Mouse (Mus musculus) kidney, postnatal 25 days (tissue): ENCODE data around the gene Vgll4.
A peak's percentile ranks its signal among the peaks of the same experiment; 100 is the strongest.

Source experiments
- DNase-seq, 2 experiments: peaks; one replicate each; pipeline ENCODE4 v3.0.0; 2021; ENCODE audit warnings: mixed read lengths in 2 of 2

The Vgll4 gene

GRCm38 (mm10) chr6:114917129-114917528 lies 52.7 kb downstream of the Vgll4 start:
- no peak for DNase-seq

GRCm38 (mm10) chr6:114916715-114916992 lies 53.1 kb downstream of the Vgll4 start:
- no peak for DNase-seq

GRCm38 (mm10) chr6:114915915-114916714 lies 53.7 kb downstream of the Vgll4 start:
- DNase-seq, result no peak

GRCm38 (mm10) chr6:114914041-114914716 lies 55.6 kb downstream of the Vgll4 start:
- DNase-seq, result no peak

- DNase-seq, result no peak
These were observed 56.7 kb downstream of the Vgll4 start for GRCm38 (mm10) chr6:114913142-114913541.

- no peak for DNase-seq
These were observed 58.3 kb downstream of the Vgll4 start for GRCm38 (mm10) chr6:114911540-114911939.

DNA sequence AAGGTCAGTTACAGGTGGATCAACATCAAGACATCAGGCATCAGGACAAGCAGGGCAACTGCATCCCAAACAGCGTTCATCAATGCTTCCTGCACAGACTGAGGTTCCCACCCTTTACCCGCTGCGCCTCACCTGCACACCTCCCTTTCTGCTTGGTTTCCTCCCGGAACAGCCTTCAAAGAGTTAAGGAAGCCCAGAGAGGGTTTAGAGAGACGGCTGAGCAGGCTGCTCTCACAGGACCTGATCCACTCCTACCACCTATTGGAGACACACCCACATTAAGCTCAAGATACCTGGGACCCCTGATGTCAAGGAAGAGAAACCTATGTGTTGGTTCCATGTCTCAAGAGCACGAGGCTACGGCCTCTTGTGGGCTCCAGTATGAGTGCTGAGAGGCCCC lies 60.0 kb downstream of the Vgll4 start:
- no peak for DNase-seq

GRCm38 (mm10) chr6:114907459-114907858 lies 62.3 kb downstream of the Vgll4 start:
- no peak for DNase-seq

- no peak for DNase-seq
These were observed 63.6 kb downstream of the Vgll4 start for GRCm38 (mm10) chr6:114906209-114906608.

DNA sequence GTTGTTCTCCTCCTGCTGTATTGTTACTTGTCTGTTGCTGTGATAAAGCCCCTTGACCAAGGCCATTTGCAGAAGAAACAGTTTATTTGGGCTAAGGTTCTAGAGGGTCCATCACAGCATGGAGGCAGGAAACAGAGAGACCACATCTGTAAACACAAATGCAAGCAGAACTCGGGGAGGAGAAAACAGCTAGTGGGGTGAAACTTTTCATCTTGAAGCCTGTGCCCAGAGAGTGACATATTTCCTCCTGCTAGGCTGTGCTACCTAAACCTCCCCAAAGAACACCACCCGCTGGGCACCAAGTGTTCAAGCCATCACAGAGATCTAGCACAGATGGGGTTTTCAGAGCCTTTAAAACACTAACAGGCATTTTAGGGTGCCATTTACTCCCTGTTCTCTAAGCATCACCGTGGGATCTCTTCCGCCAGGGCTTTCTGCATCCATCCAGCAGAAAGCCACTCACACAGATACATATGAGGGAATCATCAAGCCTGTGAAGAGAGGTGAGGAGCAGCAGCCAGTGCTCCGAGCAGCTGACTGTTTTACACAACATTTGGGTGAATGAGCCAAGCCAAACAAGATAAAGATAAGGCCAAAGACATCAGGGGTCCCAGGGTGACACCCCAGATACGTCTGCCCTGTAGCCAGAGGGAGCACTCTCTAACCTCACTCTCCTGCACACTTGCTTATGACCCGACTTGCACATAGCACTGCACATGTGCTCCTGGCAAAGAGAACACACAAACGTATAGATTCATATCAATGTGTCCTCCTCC lies 64.4 kb downstream of the Vgll4 start:
- no peak for DNase-seq

- DNase-seq, result no peak
These were observed 65.0 kb downstream of the Vgll4 start for GRCm38 (mm10) chr6:114904818-114905217.

DNA sequence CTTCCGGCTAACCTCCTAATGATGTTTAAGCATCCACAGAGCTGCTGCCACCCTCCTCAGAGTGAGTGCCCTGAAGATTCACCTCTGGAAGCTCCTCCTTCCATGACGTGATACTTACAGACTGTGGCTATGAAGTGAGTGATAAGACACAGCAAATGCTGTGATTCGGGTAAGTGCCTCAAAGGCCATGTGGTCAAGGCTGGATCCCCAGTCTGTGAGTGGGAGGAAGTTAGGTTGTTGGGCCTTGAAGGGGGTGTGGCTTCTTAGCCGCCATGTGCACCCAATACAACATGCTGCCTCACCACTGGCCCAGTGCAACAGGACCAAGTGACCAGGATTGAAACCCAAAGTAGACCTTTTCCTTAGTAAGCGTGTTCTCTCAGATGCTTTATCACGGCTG lies 65.6 kb downstream of the Vgll4 start:
- DNase-seq, result no peak

- no peak for DNase-seq
These were observed 67.9 kb downstream of the Vgll4 start for GRCm38 (mm10) chr6:114901921-114902320.

DNA sequence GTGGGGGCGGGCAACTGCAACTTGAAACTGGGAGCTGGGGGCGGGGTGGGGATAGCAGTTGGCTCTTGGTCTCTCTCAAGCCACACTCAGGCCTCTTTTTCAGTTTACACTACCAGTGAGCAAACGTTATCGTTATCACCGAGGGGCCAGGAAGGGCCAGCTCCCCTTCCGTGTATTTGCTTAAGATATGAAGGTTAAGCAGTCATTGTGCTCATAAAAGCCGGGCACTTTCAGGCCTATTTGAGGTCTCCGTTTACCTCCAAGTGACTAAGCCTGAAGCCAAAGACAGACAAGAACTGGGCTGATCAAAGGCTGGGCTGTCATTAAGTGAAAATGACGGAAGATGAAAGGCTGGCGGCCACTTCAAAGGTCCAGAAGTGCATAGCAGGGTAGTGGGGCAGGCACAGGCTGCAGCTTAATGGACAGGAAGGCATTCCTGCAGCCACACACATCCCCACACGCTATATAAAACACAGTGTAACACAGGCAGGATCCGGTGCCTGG lies 68.4 kb downstream of the Vgll4 start:
- no peak for DNase-seq

DNA sequence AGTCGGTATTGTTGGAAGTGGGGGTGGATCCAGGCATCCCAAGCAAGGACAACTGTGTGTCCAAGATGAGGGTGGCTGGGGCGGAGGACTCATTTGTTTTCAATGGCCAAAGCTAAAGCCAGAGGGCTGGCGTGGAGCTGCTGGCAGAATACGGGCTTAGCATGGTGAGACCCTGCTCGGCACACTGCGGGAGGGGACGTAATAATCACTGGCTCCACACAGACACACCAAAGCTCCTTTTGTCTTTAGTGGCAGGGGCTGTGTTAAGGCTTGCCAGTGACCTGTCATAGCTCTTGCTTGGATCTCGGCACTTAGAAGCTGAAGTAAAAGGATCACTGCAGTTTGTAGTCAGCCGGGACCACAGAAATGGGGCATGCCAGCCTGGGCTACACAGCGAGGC lies 69.6 kb downstream of the Vgll4 start:
- no peak for DNase-seq

DNA sequence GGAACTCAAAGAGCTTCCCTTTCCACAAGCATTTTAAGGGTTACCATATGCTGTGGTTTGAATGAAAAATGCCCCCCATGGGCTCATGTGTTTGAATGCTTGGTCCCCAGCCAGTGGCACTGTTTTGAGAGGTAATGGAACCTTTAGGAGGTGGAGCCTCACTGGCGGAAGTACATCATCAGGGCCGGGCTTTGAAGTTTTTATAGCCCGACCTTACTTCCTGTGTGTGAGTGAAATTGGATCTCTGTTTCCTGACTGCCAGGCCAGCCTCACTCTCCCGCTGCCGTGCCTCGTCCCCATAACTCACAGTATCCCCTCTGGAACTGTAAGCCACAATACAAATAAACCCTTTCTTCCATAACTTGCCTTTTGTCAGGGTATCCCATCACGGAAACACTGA lies 70.1 kb downstream of the Vgll4 start:
- DNase-seq, result no peak

GRCm38 (mm10) chr6:114898949-114899348 lies 70.8 kb downstream of the Vgll4 start:
- DNase-seq, result no peak

DNA sequence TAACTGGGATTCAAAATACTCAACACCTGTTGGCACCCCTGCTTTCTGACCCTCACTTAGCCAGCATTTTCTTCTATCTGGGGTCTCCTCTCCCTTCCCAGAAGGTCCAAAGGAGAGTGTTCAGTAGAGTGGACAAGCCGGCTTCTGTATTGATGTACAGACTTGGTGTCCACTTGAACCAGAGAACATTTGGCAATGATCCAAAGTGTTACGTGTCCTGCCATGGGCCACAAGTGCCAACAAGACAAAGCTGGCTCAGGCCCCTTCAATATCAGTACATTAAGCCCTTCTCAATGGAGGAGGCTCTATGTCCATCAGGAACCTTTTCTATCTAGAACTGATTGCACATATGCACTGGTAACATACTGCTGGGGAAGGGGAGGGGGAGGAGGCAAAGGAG lies 73.5 kb downstream of the Vgll4 start:
- no peak for DNase-seq

GRCm38 (mm10) chr6:114895191-114895590 lies 74.6 kb downstream of the Vgll4 start:
- DNase-seq, result no peak

DNA sequence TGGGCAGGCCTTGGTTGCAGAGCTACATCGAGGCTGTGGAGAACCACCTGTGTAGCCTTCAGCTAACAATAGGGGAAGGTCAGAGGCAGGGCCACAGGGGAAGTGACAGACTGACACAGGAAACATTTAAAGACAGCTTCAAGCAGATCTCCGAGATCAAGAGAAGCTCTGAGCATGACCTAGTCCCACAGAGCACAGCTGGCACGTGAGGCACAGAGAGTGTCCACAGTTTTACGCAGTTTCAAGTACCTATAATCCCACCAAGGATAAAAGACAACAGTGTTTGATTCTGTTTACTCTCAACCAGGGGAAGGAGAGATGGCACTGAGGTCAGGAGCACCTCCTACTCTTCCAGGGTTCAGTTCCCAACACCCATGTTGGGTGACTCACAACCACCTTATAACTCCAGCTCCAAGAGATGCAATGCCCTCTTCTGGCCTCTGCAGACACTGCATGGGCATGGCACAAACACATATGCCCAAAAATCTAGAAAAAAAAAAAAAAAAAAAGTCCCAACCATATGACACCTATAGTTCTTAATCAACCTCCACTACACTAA lies 75.2 kb downstream of the Vgll4 start:
- DNase-seq, result peak in 1 of 2 experiments; percentile 31

DNA sequence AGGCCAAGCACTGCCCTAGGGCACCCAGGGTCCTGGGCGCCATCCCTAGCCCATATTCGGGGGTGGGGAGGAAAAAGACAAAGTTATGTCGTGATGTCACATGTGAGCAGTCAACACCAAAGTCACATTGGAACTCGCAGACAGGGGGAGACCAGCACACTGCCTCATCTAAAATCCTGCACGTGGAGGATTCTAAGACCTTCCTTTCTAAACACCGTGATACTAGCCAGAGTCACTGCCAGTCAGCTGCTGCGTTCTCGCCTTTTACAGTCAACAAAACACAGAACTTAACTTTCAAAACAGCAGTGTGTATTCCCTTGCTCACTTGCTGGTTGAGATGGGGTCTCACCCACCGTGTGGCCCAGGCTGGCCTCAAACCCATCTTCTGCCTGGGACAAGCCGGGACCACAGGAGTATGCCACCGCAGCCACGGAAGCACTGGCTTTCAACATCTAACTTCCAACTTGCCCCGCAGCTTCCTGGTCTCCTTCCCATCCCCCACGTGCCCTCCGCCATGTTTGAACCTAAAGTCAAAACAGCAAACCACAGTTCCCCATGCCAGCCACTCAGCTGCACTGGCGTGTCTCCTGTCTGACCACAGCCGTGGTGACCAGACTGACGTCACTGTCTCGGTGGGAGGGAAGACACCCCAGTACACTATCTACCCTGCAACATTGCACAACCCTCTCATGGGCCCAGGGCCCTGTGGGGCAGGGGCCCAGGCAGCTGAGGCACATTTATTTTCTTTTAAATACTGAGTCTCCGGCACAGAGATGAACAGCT lies 76.2 kb downstream of the Vgll4 start:
- DNase-seq, result peak; percentile 56 to 79

- DNase-seq, result peak in 1 of 2 experiments; percentile 37
These were observed 77.4 kb downstream of the Vgll4 start for GRCm38 (mm10) chr6:114892363-114892762.
